Mouse (Mus musculus) forebrain, embryonic 15.5 days (tissue): ENCODE measurements at regions not wholly inside any gene's neighbourhood (a gene's known extent, or its start where the extent isn't known, plus 50 kb on each side); places are given as distances from the start of the nearest gene placed in this dataset.

Experiments used
- ATAC-seq: fragments of 200-750 bp; cut with Nextera tagmentation; replicated peaks from 2 replicates; pipeline ENCODE4 v1.8.0; 2017; ENCODE audit warnings: mild to moderate bottlenecking, moderate TSS enrichment, moderate library complexity
- H3K27ac ChIP-seq: fragments of 300-500 bp; sonication (generic); replicated peaks from 2 replicates; pipeline ENCODE4 v1.5.1; 2015; ENCODE audit warnings: mild to moderate bottlenecking, inconsistent platforms
- H3K27me3 ChIP-seq: fragments of 300-500 bp; sonication (generic); 2 replicates; pipeline ENCODE4 v1.6.1; 2015; ENCODE audit warnings: inconsistent platforms
- H3K36me3 ChIP-seq: fragments of 300-500 bp; sonication (generic); 2 replicates; pipeline ENCODE4 v1.6.1; 2015; ENCODE audit warnings: mild to moderate bottlenecking, inconsistent platforms
- H3K4me1 ChIP-seq: fragments of 300-500 bp; sonication (generic); 2 replicates; pipeline ENCODE4 v1.6.1; 2015; ENCODE audit warnings: inconsistent platforms
- H3K4me2 ChIP-seq: fragments of 300-500 bp; sonication (generic); replicated peaks from 2 replicates; pipeline ENCODE4 v1.6.1; 2015; ENCODE audit warnings: mild to moderate bottlenecking, inconsistent platforms
- H3K4me3 ChIP-seq: fragments of 300-500 bp; sonication (generic); 2 replicates; pipeline ENCODE4 v1.5.1; 2015; ENCODE audit warnings: mild to moderate bottlenecking, inconsistent platforms
- H3K9ac ChIP-seq: fragments of 300-500 bp; sonication (generic); replicated peaks from 2 replicates; pipeline ENCODE4 v1.6.1; 2015; ENCODE audit warnings: mild to moderate bottlenecking, inconsistent platforms
- H3K9me3 ChIP-seq: fragments of 300-500 bp; sonication (generic); 2 replicates; pipeline ENCODE4 v1.6.1; 2016; ENCODE audit warnings: inconsistent platforms
- WGBS: fragments of 180-500 bp; shearing (Covaris S2); methylation state at CpG from one replicate; pipeline ENCODE4 v1.1.7; 2015; ENCODE audit warnings: mixed read lengths; 5-methylcytosine and 5-hydroxymethylcytosine counted together

DNA sequence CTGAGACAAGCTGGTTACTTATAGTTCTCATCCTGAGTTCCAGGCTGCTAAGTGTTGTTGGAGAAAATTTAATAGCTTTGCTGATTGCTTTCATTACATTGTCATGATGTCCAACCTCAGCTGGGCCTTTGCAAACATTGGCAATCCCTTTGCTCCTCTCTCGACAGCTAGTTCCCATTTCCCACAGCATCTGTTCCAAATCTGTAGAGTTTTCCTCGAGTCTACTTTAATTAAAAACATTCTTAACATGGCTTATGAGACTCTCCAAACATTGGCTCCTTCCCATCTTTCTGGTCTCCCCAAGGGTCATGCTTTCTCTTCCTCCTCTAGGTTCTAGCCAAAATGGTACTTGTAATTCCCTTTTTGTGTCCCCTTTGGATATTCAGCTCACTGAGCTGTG lies 672.6 kb upstream of the Gm8797 start:
- Histone ChIP-seq H3K27ac (no peak overlapping the region), H3K27me3 (no peaks in the 10 kb centered on the region), H3K4me1 (no peaks in the 10 kb centered on the region), H3K9ac (no peak overlapping the region), H3K9me3 (no peaks in the 10 kb centered on the region), H3K4me2 (no peak overlapping the region), H3K36me3 (no peaks in the 10 kb centered on the region), H3K4me3 (no peak overlapping the region)
- ATAC-seq: no peak
- WGBS: 60% methylated on average over 2 of the region's 2 CpGs

DNA sequence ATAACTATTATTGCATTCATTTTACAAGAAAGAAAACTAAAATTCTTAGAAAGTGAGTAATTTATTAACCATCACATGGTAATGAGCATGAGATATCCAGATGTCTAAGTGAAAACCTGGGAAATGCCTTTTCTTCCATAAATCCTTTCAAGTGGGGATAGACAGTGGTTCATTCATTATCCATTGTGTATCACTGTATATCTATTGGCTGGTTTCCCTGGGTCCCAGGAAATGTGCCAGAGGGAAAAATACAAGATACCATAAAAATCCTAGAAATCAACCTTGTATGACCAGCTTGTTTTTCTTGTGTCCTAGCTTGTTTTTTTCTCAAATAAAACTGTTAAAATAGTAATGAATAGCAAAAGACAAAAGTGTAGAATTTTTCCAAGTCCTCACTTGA lies 663.9 kb upstream of the Gm8797 start:
- ATAC-seq: no peak
- no peak overlapping the region for H3K4me2 ChIP-seq

DNA sequence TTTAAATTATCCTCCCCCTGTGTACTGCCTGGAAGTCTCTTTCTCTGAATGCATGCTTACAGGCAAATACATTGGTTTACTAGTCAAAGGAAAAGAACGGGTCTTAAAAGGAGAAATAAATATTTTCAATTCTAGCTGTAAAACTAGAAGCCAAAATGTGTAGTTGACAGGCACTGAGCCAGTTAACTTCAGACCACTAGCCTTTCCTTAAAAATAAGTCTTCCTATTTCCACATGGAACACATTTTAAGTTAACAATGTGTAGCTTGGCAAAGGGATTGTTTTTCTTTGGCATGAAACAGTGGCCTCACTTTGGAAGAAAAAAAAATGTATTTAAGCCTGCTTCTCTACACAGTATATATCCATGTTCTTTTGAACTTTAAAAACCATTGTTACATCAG lies 661.7 kb upstream of the Gm8797 start:
- Histone ChIP-seq H3K27me3 (no peaks in the 10 kb centered on the region), H3K4me2 (no peak overlapping the region), H3K9me3 (no peaks in the 10 kb centered on the region), H3K4me3 (no peak overlapping the region), H3K27ac (no peak overlapping the region), H3K4me1 (0 out of 2 replicates have a peak, but pooled peaks cover 4% of the 10 kb centered on the region), H3K36me3 (no peaks in the 10 kb centered on the region), H3K9ac (no peak overlapping the region)
- ATAC-seq: no peak
- WGBS: 76% methylated on average over 1 of the region's 1 CpGs

More for the DNA sequence above, 663.9 kb upstream of the Gm8797 start:
- Histone ChIP-seq H3K4me3 (no peak overlapping the region), H3K4me1 (0 out of 2 replicates have a peak, but pooled peaks cover 4% of the 10 kb centered on the region), H3K9me3 (no peaks in the 10 kb centered on the region), H3K27ac (no peak overlapping the region), H3K36me3 (no peaks in the 10 kb centered on the region), H3K9ac (no peak overlapping the region), H3K27me3 (no peaks in the 10 kb centered on the region)

DNA sequence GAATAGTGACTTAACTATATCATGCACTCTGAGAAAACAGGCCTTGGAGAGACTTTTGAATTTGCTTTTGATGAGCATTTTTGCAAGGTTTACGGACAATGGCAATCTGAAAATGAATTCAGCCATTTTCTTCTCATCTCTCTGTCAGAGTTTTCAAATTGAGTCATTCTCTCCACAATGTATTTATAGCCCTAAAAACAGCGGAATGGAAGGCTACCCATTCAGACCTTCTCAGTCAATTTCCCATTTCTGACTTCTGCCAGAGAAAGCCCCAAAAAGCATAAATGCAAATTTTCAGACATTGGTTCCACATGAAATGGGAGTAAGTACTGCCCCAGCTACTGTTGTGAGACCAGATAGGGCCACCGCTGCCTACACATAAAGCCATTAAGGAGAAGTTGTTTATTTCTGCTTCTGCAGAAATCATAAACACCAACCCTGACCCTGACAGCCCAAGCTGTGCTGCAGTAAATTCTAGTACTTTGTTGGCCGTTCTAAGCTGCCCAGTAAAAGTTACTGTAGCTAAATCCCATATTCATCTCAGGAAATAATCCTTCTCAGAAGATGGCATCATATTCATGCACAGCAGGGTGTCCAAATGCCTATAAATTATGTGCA lies 661.1 kb upstream of the Gm8797 start:
- H3K36me3 ChIP-seq: no peaks in the 10 kb centered on the region
- H3K4me2 ChIP-seq: no peak overlapping the region
- no peak overlapping the region for H3K9ac ChIP-seq
- H3K9me3 ChIP-seq: no peaks in the 10 kb centered on the region
- 0 out of 2 replicates have a peak, but pooled peaks cover 4% of the 10 kb centered on the region for H3K4me1 ChIP-seq
- H3K4me3 ChIP-seq: no peak overlapping the region
- 90% methylated on average over 4 of the region's 4 CpGs for WGBS
- no peak for ATAC-seq
- no peak overlapping the region for H3K27ac ChIP-seq
- no peaks in the 10 kb centered on the region for H3K27me3 ChIP-seq

DNA sequence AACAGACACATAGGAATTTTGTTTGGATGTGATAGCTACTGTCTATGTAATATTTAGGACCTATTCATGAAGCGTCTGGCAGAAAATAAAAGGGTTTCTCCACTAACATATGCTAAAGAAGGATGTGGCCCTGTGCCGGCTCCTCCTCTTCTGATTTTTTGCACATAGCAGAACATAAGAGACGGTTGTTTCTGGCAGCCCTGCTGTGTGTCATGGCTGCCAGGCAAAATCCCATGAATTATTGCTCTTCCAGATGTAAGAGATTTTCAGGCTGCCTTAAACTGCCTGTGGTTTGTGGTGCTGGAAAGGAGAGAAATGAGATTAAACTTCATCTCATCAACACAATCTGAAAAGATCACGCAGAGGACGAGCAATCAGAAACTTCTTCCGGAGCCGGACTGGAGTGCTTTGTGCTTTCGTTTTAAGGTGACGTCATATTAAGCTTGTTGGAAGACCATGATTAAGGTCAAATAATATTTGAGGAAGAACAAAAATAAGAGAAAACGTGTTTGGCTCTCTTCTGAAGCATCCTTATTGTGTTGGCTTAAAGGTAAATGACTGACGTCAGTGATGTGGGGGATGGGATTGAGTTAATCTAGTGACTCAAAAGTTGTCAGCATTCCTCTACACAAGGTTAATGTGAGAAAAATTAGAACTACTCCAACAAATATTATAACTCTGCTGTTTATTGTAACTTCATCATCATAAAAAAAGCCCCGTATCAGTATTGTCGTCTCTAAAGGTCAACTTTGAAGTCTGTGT lies 660.3 kb upstream of the Gm8797 start:
- no peaks in the 10 kb centered on the region for H3K27me3 ChIP-seq
- WGBS: 80% methylated on average over 13 of the region's 13 CpGs
- H3K9me3 ChIP-seq: no peaks in the 10 kb centered on the region
- 0 out of 2 replicates have a peak, but pooled peaks cover 4% of the 10 kb centered on the region for H3K4me1 ChIP-seq
- H3K9ac ChIP-seq: no peak overlapping the region
- peak; percentile 43 for ATAC-seq
- H3K4me3 ChIP-seq: no peak overlapping the region
- H3K27ac ChIP-seq: no peak overlapping the region
- H3K4me2 ChIP-seq: no peak overlapping the region
- no peaks in the 10 kb centered on the region for H3K36me3 ChIP-seq

DNA sequence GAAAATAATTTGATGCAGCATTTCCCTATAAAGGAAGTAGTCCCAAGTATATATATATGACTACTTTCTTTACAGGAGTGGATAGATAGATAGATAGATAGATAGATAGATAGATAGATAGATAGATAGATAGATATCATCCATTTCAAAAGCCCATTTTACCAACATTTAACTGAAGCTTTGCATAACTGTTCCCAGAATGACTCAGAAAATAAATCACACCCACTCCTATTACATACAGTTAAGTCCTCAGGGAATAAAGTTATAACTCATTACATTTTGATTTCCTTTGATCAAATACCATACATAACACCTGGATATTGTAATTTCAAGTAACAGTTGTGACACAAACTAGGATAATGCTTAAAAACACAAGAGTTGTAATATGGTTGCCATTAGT lies 659.6 kb upstream of the Gm8797 start:
- Histone ChIP-seq H3K27me3 (no peaks in the 10 kb centered on the region), H3K9ac (no peak overlapping the region), H3K9me3 (no peaks in the 10 kb centered on the region), H3K4me1 (0 out of 2 replicates have a peak, but pooled peaks cover 4% of the 10 kb centered on the region), H3K4me2 (no peak overlapping the region), H3K36me3 (no peaks in the 10 kb centered on the region), H3K4me3 (no peak overlapping the region), H3K27ac (no peak overlapping the region)
- no peak for ATAC-seq
